Mouse (Mus musculus) brain, embryonic 14.5 days (tissue): ENCODE data around the gene Jak2.

Source experiments
- CTCF ChIP-seq: fragments of 200-500 bp; IDR thresholded peaks from 2 replicates; pipeline ENCODE4 v1.5.1; 2012; ENCODE audit warnings: inconsistent platforms, mild to moderate bottlenecking, moderate library complexity, borderline replicate concordance; ENCODE audit not compliant: insufficient read depth, insufficient read length; ENCODE audit errors: extremely low read depth
- POLR2A ChIP-seq: fragments of 200-500 bp; IDR thresholded peaks from 2 replicates; pipeline ENCODE4 v1.6.1; 2012; ENCODE audit warnings: mild to moderate bottlenecking, inconsistent platforms, borderline replicate concordance; ENCODE audit not compliant: poor library complexity, insufficient read depth, insufficient read length, severe bottlenecking; ENCODE audit errors: extremely low read depth

DNA sequence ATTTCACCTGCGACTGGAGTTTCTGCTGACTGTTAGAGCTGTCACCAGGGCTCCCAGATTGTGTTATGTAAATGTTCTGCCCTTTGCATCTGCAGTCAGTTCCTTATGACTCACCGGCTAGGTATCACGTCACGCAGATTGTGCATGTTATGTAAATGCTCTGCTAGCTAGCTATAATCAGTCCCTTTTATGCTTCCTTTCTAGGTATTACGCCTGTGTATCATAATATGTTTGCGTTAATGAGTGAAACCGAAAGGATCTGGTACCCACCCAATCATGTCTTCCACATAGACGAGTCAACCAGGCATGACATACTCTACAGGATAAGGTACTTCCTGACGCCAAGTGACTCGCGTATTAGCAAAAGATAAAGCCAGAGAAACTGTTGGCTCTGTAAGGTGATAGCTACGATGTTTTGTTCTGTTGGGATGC, 19.5 kb downstream of the Jak2 start:
- TF ChIP-seq POLR2A (no peak), CTCF (no peak)
